ENCODE assay signal across 8 mouse cellular contexts in the genomic region with DNA sequence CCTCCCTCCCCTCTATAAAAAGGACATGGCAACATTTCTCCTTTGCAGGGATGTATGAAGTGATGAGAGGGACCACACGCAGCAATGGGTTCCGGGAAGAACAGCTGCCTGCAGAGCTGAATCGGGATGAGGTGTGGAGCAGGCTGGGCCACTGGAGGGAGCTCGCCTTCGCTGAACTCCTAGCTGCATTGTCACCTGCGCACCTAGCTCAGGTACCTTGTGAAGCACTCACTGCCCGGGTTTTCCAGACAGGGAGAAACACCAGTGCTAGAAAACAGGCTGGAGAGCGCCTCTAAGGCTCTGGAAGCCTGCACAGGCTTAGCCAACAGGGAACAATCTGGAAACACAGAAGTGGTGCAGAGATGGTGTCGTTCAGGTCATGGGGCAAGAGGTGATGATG. TPM values are rescaled to one million over a fixed set of nuclear protein-coding genes. Genes with fewer than 3 reads are reported as not detected.
DNase-seq lines count a peak whose midpoint lies in the region; ATAC-seq and TF ChIP-seq lines count a peak whose summit lies in the region.

No protein-coding gene starts in this region.

- peak; percentile 47 for TF ChIP-seq CTCF in left cerebral cortex, adult 2 months (IDR thresholded peaks at IDR 0.05)
- TF ChIP-seq CTCF in midbrain, postnatal 0 days (IDR thresholded peaks at IDR 0.05), result peak; percentile 81

- ATAC-seq in forebrain, embryonic 15.5 days (replicated peaks), result no peak
- ATAC-seq in midbrain, postnatal 0 days (ENCODE audit: low FRiP score), result peak; percentile 79
- no peak for ATAC-seq in megakaryocyte progenitor cell, adult 5-6 weeks (replicated peaks; ENCODE audit: poor library complexity)

- H3K36me3 ChIP-seq in forebrain, embryonic 15.5 days, result no peaks in the 10 kb centered on the region
- no peaks in the 10 kb centered on the region for H3K36me3 ChIP-seq in midbrain, postnatal 0 days (ENCODE audit: insufficient read depth, low read length)

- H3K27ac ChIP-seq in left cerebral cortex, adult 2 months, result peak overlapping the region; percentile 72
- H3K27ac ChIP-seq in forebrain, embryonic 15.5 days (replicated peaks), result peak overlapping the region; percentile 98
- H3K27ac ChIP-seq in midbrain, postnatal 0 days (ENCODE audit: low read depth, low read length), result peak overlapping the region; percentile 93

- 11% methylated on average over 9 of the region's 9 CpGs for WGBS in forebrain, embryonic 15.5 days
- WGBS in midbrain, postnatal 0 days, result 7% methylated on average over 9 of the region's 9 CpGs

- no peaks in the 10 kb centered on the region for H3K27me3 ChIP-seq in forebrain, embryonic 15.5 days
- no peaks in the 10 kb centered on the region for H3K27me3 ChIP-seq in midbrain, postnatal 0 days (ENCODE audit: insufficient read depth, low read length)

- H3K9ac ChIP-seq in forebrain, embryonic 15.5 days (replicated peaks), result peak overlapping the region; percentile 43
- peak overlapping the region; percentile 60 for H3K9ac ChIP-seq in midbrain, postnatal 0 days (replicated peaks; ENCODE audit: low read length, poor library complexity, severe bottlenecking)

- intact Hi-C loops in left cerebral cortex, adult 2 months (cut with DNase I), result loop anchor here (5.0 kb wide), 2 partner anchors 209 to 484 kb away; no protein-coding TSS in a partner anchor
- intact Hi-C loops in left cerebral cortex, postnatal 36 days (cut with DNase I), result loop anchor here (5.0 kb wide), 2 partner anchors 74 to 214 kb away; no protein-coding TSS in a partner anchor

- H3K4me3 ChIP-seq in left cerebral cortex, adult 2 months, result peak overlapping the region; percentile 41
- H3K4me3 ChIP-seq in forebrain, embryonic 15.5 days, result peak overlapping the region; percentile 25
- peak overlapping the region; percentile 20 for H3K4me3 ChIP-seq in midbrain, postnatal 0 days (ENCODE audit: low read depth, low read length)

- peaks cover 57% of the 10 kb centered on the region for H3K4me1 ChIP-seq in forebrain, embryonic 15.5 days
- H3K4me1 ChIP-seq in midbrain, postnatal 0 days (ENCODE audit: insufficient read depth, low read length), result peaks cover 11% of the 10 kb centered on the region; the same call in 1 of the 2 replicates

- peak in 1 of 2 experiments; percentile 43 for DNase-seq in left cerebral cortex, adult 2 months (ENCODE audit: extremely low spot score in 1 of 2, low spot score in 2 of 2)
- DNase-seq in left cerebral cortex, postnatal 36 days (ENCODE audit: low spot score in 2 of 2), result no peak
- peak; percentile 55 to 66 for DNase-seq in cerebellum, adult 18-20 months
- peak; percentile 48 for DNase-seq in kidney, postnatal 14 days
- DNase-seq in midbrain, postnatal 0 days (ENCODE audit: low spot score), result peak; percentile 82
- no peak for DNase-seq in adrenal gland, adult 8-10 months

- H3K9me3 ChIP-seq in forebrain, embryonic 15.5 days, result no peaks in the 10 kb centered on the region
- no peaks in the 10 kb centered on the region for H3K9me3 ChIP-seq in midbrain, postnatal 0 days (ENCODE audit: low read length)

- H3K4me2 ChIP-seq in forebrain, embryonic 15.5 days (replicated peaks), result peak overlapping the region; percentile 42
- peak overlapping the region; percentile 56 for H3K4me2 ChIP-seq in midbrain, postnatal 0 days (ENCODE audit: low read depth, low read length, poor library complexity, severe bottlenecking)

RNA-seq across cellular contexts. Expression of a gene that starts 38.6 kb away (rescaled TPM):
- not detected for total RNA-seq in left cerebral cortex, adult 2 months (2021)
- total RNA-seq in left cerebral cortex, postnatal 36 days (2021), result not detected
- not detected in 2 replicates for polyA plus RNA-seq in forebrain, embryonic 15.5 days (2015; fragmentation: Nextera tagmentation; extraction: Ambion mirVana)
- total RNA-seq in midbrain, postnatal 0 days (2014; rRNA removed), result 0.33 TPM in 1 of 2 replicates, not detected in the other
- 0.04 TPM in 1 of 2 replicates, not detected in the other for polyA plus RNA-seq in midbrain, postnatal 0 days (2015; fragmentation: Nextera tagmentation; extraction: Ambion mirVana)
- total RNA-seq in megakaryocyte progenitor cell, adult 5-6 weeks (2015), result 0.07 TPM in 1 of 2 replicates, not detected in the other
- total RNA-seq in megakaryocyte progenitor cell, adult 5-6 weeks (2017), result 0.30 TPM in 1 of 2 replicates, not detected in the other
- under 1 TPM in 3 of 4 experiments, not detected in 1; 0.42 to 0.71 (median 0.62) TPM for total RNA-seq in adrenal gland, adult 8-10 months (2022)

RNA-seq across cellular contexts. Expression of a gene that starts 43.7 kb away (rescaled TPM):
- total RNA-seq in left cerebral cortex, adult 2 months (2021), result 10 to 100 TPM; 19.2 to 24.6 TPM
- 10 to 100 TPM; 22.3 to 22.8 TPM for total RNA-seq in left cerebral cortex, postnatal 36 days (2021)
- 51.8 and 54.2 TPM in 2 replicates for polyA plus RNA-seq in forebrain, embryonic 15.5 days (2015; fragmentation: Nextera tagmentation; extraction: Ambion mirVana)
- total RNA-seq in midbrain, postnatal 0 days (2014; rRNA removed), result 13.3 and 23.6 TPM in 2 replicates
- polyA plus RNA-seq in midbrain, postnatal 0 days (2015; fragmentation: Nextera tagmentation; extraction: Ambion mirVana), result 47.8 and 48.9 TPM in 2 replicates
- 56.5 and 60.4 TPM in 2 replicates for total RNA-seq in megakaryocyte progenitor cell, adult 5-6 weeks (2015)
- 70.3 and 82.6 TPM in 2 replicates for total RNA-seq in megakaryocyte progenitor cell, adult 5-6 weeks (2017)
- total RNA-seq in adrenal gland, adult 8-10 months (2022), result 10 to 100 TPM; 12.7 to 21.5 (median 18.0) TPM

Comparison
In these comparisons a context has a peak if more than half of its experiments do, and no peak if none do; other contexts are left out.
1. DNase-seq: peak in cerebellum, adult 18-20 months (2 of 2), kidney, postnatal 14 days (single experiment) and midbrain, postnatal 0 days (single experiment); none in left cerebral cortex, postnatal 36 days (0 of 2) and adrenal gland, adult 8-10 months (single experiment).
2. Peak in every context shown above with its lines, with median percentiles within 50 percentile points of each other: H3K27ac ChIP-seq and H3K4me3 ChIP-seq.